Mouse (Mus musculus): ENCODE measurements around the gene Clstn2.

DNA sequence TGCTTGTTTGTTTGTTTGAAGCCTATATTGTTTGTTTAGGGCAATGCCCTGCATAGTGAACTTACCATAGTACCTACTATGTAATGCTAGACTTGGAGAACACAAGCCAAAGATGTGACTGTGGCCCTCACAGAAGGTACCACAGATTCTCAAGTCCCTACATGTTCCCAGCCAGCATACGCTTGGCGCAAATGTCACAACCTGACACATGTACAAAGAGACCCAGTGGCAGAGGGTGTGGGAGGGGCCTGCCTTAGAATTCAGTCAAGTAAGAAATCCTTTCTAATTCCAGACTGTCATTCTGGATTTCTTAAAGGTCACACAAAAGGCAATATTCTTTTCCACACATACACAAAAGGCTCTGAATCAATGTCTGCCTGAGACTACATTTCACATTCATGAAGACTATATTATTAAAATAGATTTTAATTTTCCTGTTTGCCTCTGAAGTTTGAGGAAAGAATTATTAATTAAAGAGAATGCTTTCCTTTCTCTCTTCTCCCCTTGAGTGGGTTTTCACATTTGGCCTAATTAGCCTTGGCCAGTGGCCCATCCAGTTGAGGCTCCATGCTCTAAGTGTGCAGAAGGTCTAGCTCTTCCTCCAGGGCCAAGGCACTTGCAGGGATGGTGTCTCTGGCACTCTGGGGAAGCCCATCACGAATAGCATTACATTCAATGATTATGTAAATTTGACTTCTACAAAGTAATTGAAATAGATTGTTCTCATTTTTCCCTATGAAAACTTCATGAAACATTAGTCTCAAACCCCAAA lies 305.1 kb downstream of the Clstn2 start:
- TF ChIP-seq CTCF (IDR thresholded peaks at IDR 0.05; ENCODE audit: low read depth) (no peak), EP300 (IDR thresholded peaks at IDR 0.05; ENCODE audit: low read depth) (no peak)

Data from heart, postnatal 0 days (tissue).